Mouse (Mus musculus) retina, postnatal 1 day (tissue): Measurements from ENCODE around the gene Mybbp1a.
A peak's percentile ranks its signal among the peaks of the same experiment; 100 is the strongest.

ENCODE experiments used
- DNase-seq: peaks from one replicate; pipeline ENCODE4 v3.0.0-alpha.2; 2012

Gene Mybbp1a

GRCm38 (mm10) chr11:72440965-72441664, at the start of gene Mybbp1a:
Gene Mybbp1a, plus strand, starts transcription at chr11:72441355.
- DNase-seq: peak; percentile 98

- DNase-seq: no peak
These were observed 47.9 kb upstream of the Mybbp1a start for GRCm38 (mm10) chr11:72393243-72393642.

GRCm38 (mm10) chr11:72393669-72394068, 47.5 kb upstream of the Mybbp1a start:
- DNase-seq: no peak

- no peak for DNase-seq
These were observed 46.5 kb upstream of the Mybbp1a start for GRCm38 (mm10) chr11:72394694-72395093.

GRCm38 (mm10) chr11:72395652-72396051, 45.5 kb upstream of the Mybbp1a start:
- no peak for DNase-seq

- DNase-seq: no peak
These were observed 44.5 kb upstream of the Mybbp1a start for GRCm38 (mm10) chr11:72396621-72397020.

- peak; percentile 16 for DNase-seq
These were observed 44.1 kb upstream of the Mybbp1a start for GRCm38 (mm10) chr11:72397072-72397471.

- peak; percentile 40 for DNase-seq
These were observed 43.2 kb upstream of the Mybbp1a start for GRCm38 (mm10) chr11:72397811-72398525.

GRCm38 (mm10) chr11:72401068-72401467, 40.1 kb upstream of the Mybbp1a start:
- DNase-seq: no peak

GRCm38 (mm10) chr11:72402017-72402416, 39.1 kb upstream of the Mybbp1a start:
- DNase-seq: no peak

- no peak for DNase-seq
These were observed 38.2 kb upstream of the Mybbp1a start for GRCm38 (mm10) chr11:72402969-72403368.

GRCm38 (mm10) chr11:72405532-72405931, 35.6 kb upstream of the Mybbp1a start:
- DNase-seq: no peak

- DNase-seq: no peak
These were observed 35.0 kb upstream of the Mybbp1a start for GRCm38 (mm10) chr11:72406079-72406675.

GRCm38 (mm10) chr11:72407081-72407480, 34.1 kb upstream of the Mybbp1a start:
- no peak for DNase-seq

- no peak for DNase-seq
These were observed 33.6 kb upstream of the Mybbp1a start for GRCm38 (mm10) chr11:72407574-72407973.

- DNase-seq: no peak
These were observed 32.5 kb upstream of the Mybbp1a start for GRCm38 (mm10) chr11:72408451-72409170.

GRCm38 (mm10) chr11:72409649-72410385, 31.3 kb upstream of the Mybbp1a start:
- DNase-seq: no peak

- peak; percentile 51 for DNase-seq
These were observed 30.5 kb upstream of the Mybbp1a start for GRCm38 (mm10) chr11:72410521-72411092.

GRCm38 (mm10) chr11:72411093-72411921, 29.8 kb upstream of the Mybbp1a start, which contains the start of gene Smtnl2:
Gene Smtnl2, minus strand, starts transcription at chr11:72411713.
- DNase-seq: peak; percentile 84

- DNase-seq: no peak
These were observed 29.2 kb upstream of the Mybbp1a start for GRCm38 (mm10) chr11:72411945-72412344.

- DNase-seq: no peak
These were observed 28.1 kb upstream of the Mybbp1a start for GRCm38 (mm10) chr11:72413016-72413415.
